In the genomic region with DNA sequence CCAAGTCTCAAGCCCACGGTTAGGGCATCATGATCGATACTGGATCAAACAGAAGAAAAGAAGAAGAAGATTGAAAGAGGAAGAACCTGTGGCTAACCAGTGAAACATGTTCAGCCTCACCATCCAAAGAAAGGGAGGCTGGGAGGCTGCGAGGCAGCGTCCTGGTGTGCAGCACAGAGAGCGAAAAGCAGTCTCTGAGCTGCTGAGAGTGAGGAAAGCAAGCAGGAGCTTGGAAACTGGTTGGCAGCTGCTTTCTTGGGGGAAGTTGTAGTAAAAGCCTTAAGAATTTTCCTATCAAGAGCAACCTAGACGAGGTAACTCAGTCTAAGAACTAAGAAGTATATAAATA, we compare ENCODE assay signal across 10 mouse cellular contexts. TPM values are rescaled to one million over a fixed set of nuclear protein-coding genes. Genes with fewer than 3 reads are reported as not detected.
DNase-seq lines count a peak whose midpoint lies in the region; ATAC-seq and TF ChIP-seq lines count a peak whose summit lies in the region.
"Had no signal": no experiment of that assay in that cellular context is flagged by ENCODE, and none has a peak within 500 bp of the region (broad histone marks: within the 10 kb centered on the region; RNA-seq: fewer than 3 reads in every experiment).

No protein-coding gene starts in this region.

- H3K27ac ChIP-seq in hindbrain, embryonic 10.5 days: peak overlapping the region; percentile 59
- H3K27ac ChIP-seq in hindbrain, embryonic 11.5 days (ENCODE audit: low read depth, low read length): no peak overlapping the region
- H3K27ac ChIP-seq in MEL (ENCODE audit: control insufficient read depth, low read depth, low read length): no peak overlapping the region
- peak overlapping the region; percentile 57 for H3K27ac ChIP-seq in forebrain, embryonic 15.5 days (replicated peaks)
- H3K27ac ChIP-seq in limb, embryonic 13.5 days: peak overlapping the region; percentile 44; the same call in 1 of the 2 replicates
- no peak overlapping the region for H3K27ac ChIP-seq in left cerebral cortex, adult 2 months

- no peaks in the 10 kb centered on the region for H3K9me3 ChIP-seq in hindbrain, embryonic 10.5 days
- no peaks in the 10 kb centered on the region for H3K9me3 ChIP-seq in hindbrain, embryonic 11.5 days (ENCODE audit: control insufficient read depth, low read length)
- no peaks in the 10 kb centered on the region for H3K9me3 ChIP-seq in MEL (replicated peaks; ENCODE audit: insufficient read depth, low read length)
- no peaks in the 10 kb centered on the region for H3K9me3 ChIP-seq in forebrain, embryonic 15.5 days
- no peaks in the 10 kb centered on the region for H3K9me3 ChIP-seq in limb, embryonic 13.5 days

- no peaks in the 10 kb centered on the region for H3K27me3 ChIP-seq in hindbrain, embryonic 10.5 days (ENCODE audit: insufficient read depth, poor library complexity, severe bottlenecking)
- no peaks in the 10 kb centered on the region for H3K27me3 ChIP-seq in hindbrain, embryonic 11.5 days (ENCODE audit: control insufficient read depth, insufficient read depth, low read length)
- no peaks in the 10 kb centered on the region for H3K27me3 ChIP-seq in MEL (ENCODE audit: control insufficient read depth in 1 of 2, insufficient read depth in 2 of 2, low read length in 2 of 2)
- H3K27me3 ChIP-seq in forebrain, embryonic 15.5 days: no peaks in the 10 kb centered on the region
- H3K27me3 ChIP-seq in limb, embryonic 13.5 days: no peaks in the 10 kb centered on the region

- H3K4me3 ChIP-seq in hindbrain, embryonic 10.5 days: no peak overlapping the region
- no peak overlapping the region for H3K4me3 ChIP-seq in hindbrain, embryonic 11.5 days (ENCODE audit: low read depth, low read length)
- peak overlapping the region; percentile 59 to 60 for H3K4me3 ChIP-seq in MEL (ENCODE audit: control insufficient read depth in 1 of 2, insufficient read depth in 1 of 2, low read depth in 2 of 2, low read length in 2 of 2)
- H3K4me3 ChIP-seq in forebrain, embryonic 15.5 days: no peak overlapping the region
- no peak overlapping the region for H3K4me3 ChIP-seq in limb, embryonic 13.5 days
- H3K4me3 ChIP-seq in left cerebral cortex, adult 2 months: no peak overlapping the region

- no peak for TF ChIP-seq EP300 in MEL (IDR thresholded peaks at IDR 0.05; ENCODE audit: low read depth in 1 of 2, low read length in 2 of 2)

- ATAC-seq in hindbrain, embryonic 11.5 days (ENCODE audit: low FRiP score): no peak
- no peak for ATAC-seq in forebrain, embryonic 15.5 days (replicated peaks)
- ATAC-seq in limb, embryonic 13.5 days (ENCODE audit: low FRiP score, low read depth): no peak

- no peaks in the 10 kb centered on the region for H3K36me3 ChIP-seq in hindbrain, embryonic 10.5 days
- no peaks in the 10 kb centered on the region for H3K36me3 ChIP-seq in hindbrain, embryonic 11.5 days (ENCODE audit: control insufficient read depth, insufficient read depth, low read length)
- H3K36me3 ChIP-seq in MEL (ENCODE audit: control insufficient read depth in 1 of 2, insufficient read depth in 2 of 2, low read length in 2 of 2): peaks cover 0 to 9% of the 10 kb centered on the region in 2 experiments; a peak in 2 of 4 replicates
- H3K36me3 ChIP-seq in forebrain, embryonic 15.5 days: no peaks in the 10 kb centered on the region
- H3K36me3 ChIP-seq in limb, embryonic 13.5 days: no peaks in the 10 kb centered on the region

- DNase-seq in hindbrain, embryonic 10.5 days (ENCODE audit: low spot score): no peak
- DNase-seq in hindbrain, embryonic 11.5 days (ENCODE audit: low spot score): no peak
- peak; percentile 20 for DNase-seq in MEL (ENCODE audit: low read depth, low spot score)
- DNase-seq in left cerebral cortex, adult 2 months (ENCODE audit: extremely low spot score in 1 of 2, low spot score in 2 of 2): no peak
- DNase-seq in thymus, postnatal 36 days: no peak
- no peak for DNase-seq in c-Kit-positive CD71-positive TER-119-positive erythroid progenitor cells, embryonic 14.5 days (ENCODE audit: low spot score)
- DNase-seq: adrenal gland, adult 2 months; lung, postnatal 4 days had no signal

- no peak for TF ChIP-seq RAD21 in MEL (IDR thresholded peaks at IDR 0.05; ENCODE audit: low read depth, low read length)

- H3K4me2 ChIP-seq in hindbrain, embryonic 11.5 days (replicated peaks; ENCODE audit: low read depth, low read length): no peak overlapping the region
- H3K4me2 ChIP-seq in forebrain, embryonic 15.5 days (replicated peaks): peak overlapping the region; percentile 16; the same call in 1 of the 2 replicates
- peak overlapping the region; percentile 39 for H3K4me2 ChIP-seq in limb, embryonic 13.5 days (replicated peaks)

- intact Hi-C loops in left cerebral cortex, adult 2 months (cut with DNase I): no loop called here

- no peak for TF ChIP-seq CTCF in MEL (IDR thresholded peaks at IDR 0.05 in 2 of 3, conservative IDR thresholded peaks at IDR 0.05 in 1 of 3; ENCODE audit: control insufficient read depth in 1 of 3, insufficient read depth in 1 of 3, low read depth in 2 of 3, low read length in 3 of 3, poor library complexity in 1 of 3, severe bottlenecking in 1 of 3)
- TF ChIP-seq CTCF in left cerebral cortex, adult 2 months (IDR thresholded peaks at IDR 0.05): no peak

- no peak overlapping the region for H3K9ac ChIP-seq in hindbrain, embryonic 11.5 days (ENCODE audit: low read depth, low read length)
- peak overlapping the region; percentile 57 for H3K9ac ChIP-seq in MEL (ENCODE audit: control insufficient read depth, low read depth, low read length, poor library complexity, severe bottlenecking)
- no peak overlapping the region for H3K9ac ChIP-seq in forebrain, embryonic 15.5 days (replicated peaks)
- H3K9ac ChIP-seq in limb, embryonic 13.5 days: no peak overlapping the region

- peaks cover 80% of the 10 kb centered on the region for H3K4me1 ChIP-seq in hindbrain, embryonic 10.5 days (replicated peaks)
- peaks cover 3% of the 10 kb centered on the region; the same call in 1 of the 2 replicates for H3K4me1 ChIP-seq in hindbrain, embryonic 11.5 days (replicated peaks; ENCODE audit: control insufficient read depth, insufficient read depth, low read length)
- peaks cover 17 to 19% of the 10 kb centered on the region in 2 experiments for H3K4me1 ChIP-seq in MEL (ENCODE audit: control insufficient read depth in 1 of 2, insufficient read depth in 2 of 2, low read length in 2 of 2)
- H3K4me1 ChIP-seq in forebrain, embryonic 15.5 days: peaks cover 48% of the 10 kb centered on the region
- peaks cover 89% of the 10 kb centered on the region for H3K4me1 ChIP-seq in limb, embryonic 13.5 days

- no peak for TF ChIP-seq POLR2A in MEL (IDR thresholded peaks at IDR 0.05; ENCODE audit: control insufficient read depth in 1 of 2, insufficient read depth in 1 of 2, low read depth in 1 of 2, low read length in 2 of 2, poor library complexity in 1 of 2)

- WGBS in hindbrain, embryonic 10.5 days: 65% methylated on average over 6 of the region's 6 CpGs
- WGBS in hindbrain, embryonic 11.5 days: 63% methylated on average over 6 of the region's 6 CpGs
- WGBS in forebrain, embryonic 15.5 days: 21% methylated on average over 6 of the region's 6 CpGs
- 52% methylated on average over 6 of the region's 6 CpGs for WGBS in limb, embryonic 13.5 days

- no peaks in the 10 kb centered on the region; the same call in 1 of the 2 replicates for H3K79me2 ChIP-seq in MEL (ENCODE audit: control insufficient read depth, insufficient read depth, low read length, poor library complexity)

TF ChIP-seq in MEL, 35 proteins besides CTCF, POLR2A, EP300 and RAD21:
- no peak for TF ChIP-seq UBTF (IDR thresholded peaks at IDR 0.05; ENCODE audit: borderline replicate concordance, insufficient read depth, low read depth, low read length)
- TF ChIP-seq TBP (IDR thresholded peaks at IDR 0.05; ENCODE audit: low read depth, low read length): no peak
- TF ChIP-seq ZKSCAN1 (IDR thresholded peaks at IDR 0.05; ENCODE audit: low read depth, low read length): no peak
- no peak for TF ChIP-seq MAZ (IDR thresholded peaks at IDR 0.05; ENCODE audit: low read depth, low read length)
- no peak for TF ChIP-seq RCOR1 (IDR thresholded peaks at IDR 0.05; ENCODE audit: low read depth, low read length)

RNA-seq across cellular contexts. Expression of a gene that starts 17.7 kb away (rescaled TPM):
- polyA plus RNA-seq in hindbrain, embryonic 10.5 days (2016; fragmentation: Nextera tagmentation; extraction: Ambion mirVana): 12.7 and 14.4 TPM in 2 replicates
- polyA plus RNA-seq in hindbrain, embryonic 11.5 days (2014; fragmentation: Nextera tagmentation; extraction: Ambion mirVana): 18.0 and 20.2 TPM in 2 replicates
- 0.52 and 0.58 TPM in 2 replicates for total RNA-seq in MEL (2012; rRNA removed)
- under 1 TPM in 1 of 2 experiments, not detected in 1; 0.75 TPM for polyA plus RNA-seq in MEL (2012; ENCODE audit: insufficient read depth in 1 of 2, insufficient read length in 2 of 2, low read depth in 1 of 2, low replicate concordance in 2 of 2, missing spikeins in 1 of 2)
- polyA plus RNA-seq in forebrain, embryonic 15.5 days (2015; fragmentation: Nextera tagmentation; extraction: Ambion mirVana): 7.4 and 9.8 TPM in 2 replicates
- 19.0 and 23.5 TPM in 2 replicates for polyA plus RNA-seq in limb, embryonic 13.5 days (2015; fragmentation: Nextera tagmentation; extraction: Ambion mirVana)
- total RNA-seq in left cerebral cortex, adult 2 months (2021): 10 to 100 TPM; 26.0 to 27.3 TPM

Comparison
In these comparisons a context has a peak if more than half of its experiments do, and no peak if none do; other contexts are left out.
1. H3K27ac ChIP-seq: peak in hindbrain, embryonic 10.5 days (single experiment), forebrain, embryonic 15.5 days (single experiment) and limb, embryonic 13.5 days (single experiment); none in hindbrain, embryonic 11.5 days (single experiment), MEL (single experiment) and left cerebral cortex, adult 2 months (single experiment).
2. H3K4me3 ChIP-seq: peak in MEL (2 of 2); none in hindbrain, embryonic 10.5 days (single experiment), hindbrain, embryonic 11.5 days (single experiment), forebrain, embryonic 15.5 days (single experiment), limb, embryonic 13.5 days (single experiment) and left cerebral cortex, adult 2 months (single experiment).